Mouse (Mus musculus) heart, postnatal 25 days (tissue): ENCODE data around the gene Asb6. TPM values are rescaled to one million over a fixed set of nuclear protein-coding genes. Genes with fewer than 3 reads are reported as not detected.

Experiments used
- DNase-seq: peaks from one replicate; pipeline ENCODE4 v3.0.0; 2022; ENCODE audit warnings: low spot score
- intact Hi-C: fragments of 180-260 bp; cut with DNase I; formaldehyde crosslinking; loops from one replicate; pipeline ENCODE4 v1.15.1; 2025
- total RNA-seq, 2 experiments: library from RNA; stranded (reverse); gene quantifications; 2 replicates each; pipeline ENCODE4 v1.2.3; 2021

Gene Asb6
- total RNA-seq, 2 experiments from 2014 or later: 9.3 to 9.5 TPM

GRCm38 (mm10) chr2:30836238-30836990 lies 6.3 kb upstream of the Asb6 start:
- intact Hi-C loops: no loop called here
- no peak for DNase-seq

GRCm38 (mm10) chr2:30834373-30835022 lies 4.4 kb upstream of the Asb6 start, which contains the start of gene Prrx2:
Gene Prrx2, plus strand, starts transcription at chr2:30834972.
- DNase-seq: no peak
- intact Hi-C loops: loop anchor here (5.0 kb wide), 1 partner anchor 98 kb away; no protein-coding TSS in a partner anchor

- intact Hi-C loops: loop anchor here (5.0 kb wide), 1 partner anchor 99 kb away; no protein-coding TSS in a partner anchor
- no peak for DNase-seq
Measured at GRCm38 (mm10) chr2:30833644-30834043, 3.5 kb upstream of the Asb6 start.

GRCm38 (mm10) chr2:30829315-30829714 lies 818 bp downstream of the Asb6 start:
- no peak for DNase-seq
- intact Hi-C loops: no loop called here

GRCm38 (mm10) chr2:30827749-30828475 lies 2.2 kb downstream of the Asb6 start:
- intact Hi-C loops: no loop called here
- DNase-seq: peak; percentile 82

GRCm38 (mm10) chr2:30826825-30827748 lies 3.0 kb downstream of the Asb6 start:
- DNase-seq: no peak
- intact Hi-C loops: no loop called here

- intact Hi-C loops: no loop called here
- peak; percentile 42 for DNase-seq
Measured at GRCm38 (mm10) chr2:30823385-30824153, 6.6 kb downstream of the Asb6 start.

GRCm38 (mm10) chr2:30822460-30822859 lies 7.7 kb downstream of the Asb6 start:
- intact Hi-C loops: no loop called here
- DNase-seq: no peak

- intact Hi-C loops: no loop called here
- no peak for DNase-seq
Measured at GRCm38 (mm10) chr2:30821073-30821472, 9.1 kb downstream of the Asb6 start.

- no peak for DNase-seq
- intact Hi-C loops: no loop called here
Measured at GRCm38 (mm10) chr2:30819873-30820272, 10.3 kb downstream of the Asb6 start.

- intact Hi-C loops: no loop called here
- no peak for DNase-seq
Measured at GRCm38 (mm10) chr2:30816383-30816782, 13.8 kb downstream of the Asb6 start.

GRCm38 (mm10) chr2:30810573-30810972 lies 19.6 kb downstream of the Asb6 start:
- intact Hi-C loops: no loop called here
- no peak for DNase-seq

GRCm38 (mm10) chr2:30809503-30809902 lies 20.6 kb downstream of the Asb6 start:
- intact Hi-C loops: no loop called here
- DNase-seq: no peak

GRCm38 (mm10) chr2:30808296-30808655 lies 21.9 kb downstream of the Asb6 start:
- no peak for DNase-seq
- intact Hi-C loops: no loop called here

GRCm38 (mm10) chr2:30807648-30808295 lies 22.4 kb downstream of the Asb6 start, which contains the start of gene Ntmt1:
Gene Ntmt1, plus strand, starts transcription at chr2:30807826.
- DNase-seq: peak; percentile 100
- intact Hi-C loops: no loop called here

- DNase-seq: no peak
- intact Hi-C loops: no loop called here
Measured at GRCm38 (mm10) chr2:30807147-30807647, 22.9 kb downstream of the Asb6 start.

- intact Hi-C loops: no loop called here
- DNase-seq: no peak
Measured at GRCm38 (mm10) chr2:30805983-30806382, 24.1 kb downstream of the Asb6 start.

GRCm38 (mm10) chr2:30803604-30804003 lies 26.5 kb downstream of the Asb6 start, which contains the start of gene 1700001O22Rik:
Gene 1700001O22Rik, minus strand, starts transcription at chr2:30803661.
- DNase-seq: no peak
- intact Hi-C loops: no loop called here
